Mouse (Mus musculus) liver, embryonic 14.5 days (tissue): ENCODE results near the gene Elovl4. TPM values are rescaled to one million over a fixed set of nuclear protein-coding genes. Genes with fewer than 3 reads are reported as not detected.

ENCODE experiments used
- ATAC-seq: fragments of 200-750 bp; cut with Nextera tagmentation; 2 replicates; pipeline ENCODE4 v1.8.0; 2017; ENCODE audit warnings: moderate number of reproducible peaks, mild to moderate bottlenecking, moderate library complexity; ENCODE audit not compliant: insufficient read depth
- DNase-seq, 3 experiments: peaks; one replicate each; pipeline ENCODE4 v3.0.0-alpha.2; 2012 to 2013; ENCODE audit warnings: low read depth in 3 of 3, low spot score in 3 of 3
- H3K27ac ChIP-seq: fragments of 300-500 bp; sonication (generic); 2 replicates; pipeline ENCODE4 v1.5.1; 2014; ENCODE audit warnings: moderate library complexity, mild to moderate bottlenecking, control low read depth, inconsistent platforms
- H3K27me3 ChIP-seq: fragments of 300-500 bp; sonication (generic); 2 replicates; pipeline ENCODE4 v1.6.1; 2014; ENCODE audit warnings: mild to moderate bottlenecking, low read length, moderate library complexity; ENCODE audit not compliant: control insufficient read depth, insufficient read depth
- H3K36me3 ChIP-seq: fragments of 300-500 bp; sonication (generic); replicated peaks from 2 replicates; pipeline ENCODE4 v1.6.1; 2014; ENCODE audit warnings: low read depth; ENCODE audit not compliant: control insufficient read depth, insufficient read depth
- H3K4me1 ChIP-seq, 2 experiments: fragments of 200-500 bp in 1 of 2; fragments of 300-500 bp in 1 of 2; sonication (generic) in 1 of 2; replicated peaks; 2 replicates each; pipeline ENCODE4 v1.6.1; 2012 to 2014; ENCODE audit warnings: antibody characterized with exemption in 1 of 2, inconsistent platforms in 1 of 2, low read length in 1 of 2; ENCODE audit not compliant: control insufficient read depth in 2 of 2, insufficient read depth in 2 of 2
- H3K4me2 ChIP-seq: fragments of 300-500 bp; sonication (generic); 2 replicates; pipeline ENCODE4 v1.6.1; 2014; ENCODE audit warnings: low read depth, mild to moderate bottlenecking, control low read depth, moderate library complexity
- H3K4me3 ChIP-seq, 2 experiments: fragments of 200-500 bp in 1 of 2; fragments of 300-500 bp in 1 of 2; sonication (generic) in 1 of 2; 2 replicates each; pipeline ENCODE4 v1.5.1; 2012 to 2014; ENCODE audit warnings: low read depth in 2 of 2, low read length in 2 of 2, mild to moderate bottlenecking in 2 of 2, control low read depth in 1 of 2, inconsistent platforms in 1 of 2, moderate library complexity in 1 of 2; ENCODE audit not compliant: insufficient read depth in 1 of 2
- H3K9ac ChIP-seq: fragments of 300-500 bp; sonication (generic); replicated peaks from 2 replicates; pipeline ENCODE4 v1.6.1; 2014; ENCODE audit warnings: mild to moderate bottlenecking, control low read depth, moderate library complexity
- H3K9me3 ChIP-seq: fragments of 300-500 bp; sonication (generic); 2 replicates; pipeline ENCODE4 v1.6.1; 2016; ENCODE audit warnings: low read length, mixed read lengths; ENCODE audit not compliant: control insufficient read depth
- CTCF ChIP-seq: IDR thresholded peaks from 2 replicates; pipeline ENCODE4 v1.5.1; 2016; ENCODE audit warnings: antibody characterized with exemption, low read depth, control low read depth
- EP300 ChIP-seq: IDR thresholded peaks from 2 replicates; pipeline ENCODE4 v1.6.1; 2016; ENCODE audit warnings: antibody characterized with exemption, low read depth
- WGBS: fragments of 180-500 bp; shearing (Covaris S2); extraction: QIAGEN DNeasy Blood & Tissue Kit; methylation state at CpG from one replicate; pipeline ENCODE4 v1.1.7; 2014; ENCODE audit not compliant: insufficient replicate concordance; 5-methylcytosine and 5-hydroxymethylcytosine counted together
- polyA plus RNA-seq, 2 experiments: library from polyadenylated mRNA; depleted of rRNA in 1 of 2; stranded (reverse) in 1 of 2; unstranded in 1 of 2; fragments of >200 nt; fragmentation: Nextera tagmentation in 1 of 2; extraction: Ambion mirVana in 1 of 2; gene quantifications; 2 replicates each; pipeline versions ENCODE4 v1.2.1 to v1.2.3; 2012 to 2014

Elovl4 gene
- polyA plus RNA-seq, 2 experiments = 0.02 to 0.15 TPM

DNA sequence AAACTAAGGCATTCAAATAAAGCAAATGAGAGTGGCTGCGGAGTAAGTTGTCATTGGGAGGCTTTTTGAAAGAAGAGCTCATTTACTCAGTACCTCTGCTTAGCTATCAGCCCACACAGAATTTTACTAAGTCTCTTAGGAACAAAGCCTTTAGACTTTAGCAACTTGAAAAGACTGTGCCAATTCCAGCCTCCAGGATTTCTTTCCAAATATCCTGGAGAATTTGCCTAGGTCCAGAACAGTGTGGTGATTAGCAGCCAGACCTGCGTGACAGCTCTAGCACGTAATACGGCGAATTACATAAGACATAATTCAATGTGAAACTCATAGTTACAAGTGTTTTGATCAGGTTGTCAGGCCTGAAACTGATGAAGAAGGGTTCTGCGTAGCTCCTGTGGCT lies 16.8 kb downstream of the Elovl4 start:
- no peaks in the 10 kb centered on the region for H3K9me3 ChIP-seq
- no peak overlapping the region for H3K9ac ChIP-seq
- DNase-seq (no peak), ATAC-seq (no peak)
- no peaks in the 10 kb centered on the region for H3K36me3 ChIP-seq
- 79% methylated on average over 6 of the region's 6 CpGs for WGBS
- no peak overlapping the region for H3K4me3 ChIP-seq
- TF ChIP-seq CTCF = no peak
- no peak for TF ChIP-seq EP300
- no peaks in the 10 kb centered on the region for H3K4me1 ChIP-seq
- no peak overlapping the region for H3K27ac ChIP-seq
- H3K4me2 ChIP-seq = no peak overlapping the region
- H3K27me3 ChIP-seq = no peaks in the 10 kb centered on the region

DNA sequence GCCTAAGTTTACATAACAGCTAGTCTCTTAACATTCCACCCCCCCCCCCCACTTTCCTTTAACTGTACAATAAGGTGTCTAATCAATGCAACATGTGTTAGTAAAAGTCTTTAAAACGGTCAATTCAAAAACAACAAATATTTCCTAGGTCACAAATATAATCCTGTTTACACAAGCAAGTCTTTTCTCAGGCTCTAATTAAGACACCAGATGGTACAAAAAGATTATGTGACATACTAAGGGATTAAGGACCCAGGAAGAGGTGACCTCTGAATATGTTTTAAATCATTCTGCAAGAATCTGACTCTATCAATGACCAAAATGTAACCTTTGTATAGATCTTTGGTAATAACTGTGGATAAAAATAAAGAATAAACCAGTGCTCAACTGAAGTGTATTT lies 20.6 kb downstream of the Elovl4 start:
- H3K9ac ChIP-seq = no peak overlapping the region
- H3K36me3 ChIP-seq = no peaks in the 10 kb centered on the region
- no peak overlapping the region for H3K27ac ChIP-seq
- ATAC-seq = no peak
- DNase-seq = no peak
- H3K27me3 ChIP-seq = no peaks in the 10 kb centered on the region
- H3K9me3 ChIP-seq = no peaks in the 10 kb centered on the region
- H3K4me3 ChIP-seq = no peak overlapping the region
- no peaks in the 10 kb centered on the region for H3K4me1 ChIP-seq
- 45% methylated on average over 1 of the region's 1 CpGs for WGBS
- TF ChIP-seq EP300 (no peak), CTCF (no peak)
- no peak overlapping the region for H3K4me2 ChIP-seq

DNA sequence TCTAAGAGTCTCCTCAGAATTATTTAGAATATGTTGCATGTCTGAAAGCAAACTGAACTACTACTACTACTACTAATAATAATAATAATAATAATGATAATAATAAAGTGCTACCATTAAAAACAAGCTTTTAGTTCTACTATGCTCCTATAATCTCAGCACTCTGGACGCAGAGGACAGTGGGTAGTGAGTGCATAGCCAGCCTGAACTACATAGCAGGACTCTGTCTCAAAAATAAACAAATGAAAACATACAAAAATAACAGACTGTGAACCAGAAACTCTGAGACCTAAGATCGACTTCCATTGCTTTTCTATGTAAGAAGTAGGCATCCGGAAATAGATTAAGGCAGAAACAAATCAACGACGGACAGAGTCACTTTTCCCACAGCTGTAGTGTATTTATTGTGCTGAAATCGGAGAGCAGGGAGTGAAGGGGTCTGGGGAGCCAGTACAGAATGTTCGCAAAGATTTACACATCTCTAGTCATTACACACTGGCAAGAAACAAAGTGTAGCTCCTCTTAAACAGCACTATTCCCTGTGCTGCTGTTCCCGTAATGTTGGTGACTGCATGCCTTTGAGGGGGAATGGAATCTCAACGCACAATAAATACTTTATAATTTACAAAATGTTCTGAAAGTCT lies 27.6 kb downstream of the Elovl4 start:
- Histone ChIP-seq H3K9ac (no peak overlapping the region), H3K9me3 (no peaks in the 10 kb centered on the region), H3K4me3 (no peak overlapping the region), H3K36me3 (no peaks in the 10 kb centered on the region), H3K27me3 (no peaks in the 10 kb centered on the region), H3K4me1 (no peaks in the 10 kb centered on the region), H3K27ac (no peak overlapping the region), H3K4me2 (no peak overlapping the region)
- TF ChIP-seq EP300 (no peak), CTCF (no peak)
- DNase-seq (no peak), ATAC-seq (no peak)
- 69% methylated on average over 9 of the region's 9 CpGs for WGBS

DNA sequence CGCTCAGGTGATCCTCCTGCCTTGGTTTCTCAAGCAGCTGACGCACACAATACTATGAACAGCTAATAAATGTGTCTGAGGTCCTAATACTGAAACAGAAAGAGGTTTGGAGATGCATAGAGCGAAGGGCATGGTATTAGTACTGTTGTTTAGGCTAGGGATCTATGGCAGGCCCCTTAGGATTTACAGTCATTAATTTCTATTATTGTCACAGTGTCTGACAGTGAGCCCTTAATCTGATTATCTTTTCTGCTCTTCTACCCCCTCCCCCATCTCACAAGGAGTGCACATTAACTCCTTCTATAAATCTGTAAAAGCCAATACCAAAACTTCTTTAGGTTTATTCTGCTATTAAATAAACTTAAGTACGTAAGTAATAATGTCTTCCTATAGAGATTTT lies 44.8 kb downstream of the Elovl4 start:
- WGBS = 69% methylated on average over 4 of the region's 4 CpGs
- Histone ChIP-seq H3K27me3 (no peaks in the 10 kb centered on the region), H3K9me3 (no peaks in the 10 kb centered on the region), H3K36me3 (no peaks in the 10 kb centered on the region), H3K4me2 (no peak overlapping the region), H3K27ac (no peak overlapping the region), H3K4me3 (no peak overlapping the region), H3K9ac (no peak overlapping the region), H3K4me1 (no peaks in the 10 kb centered on the region)
- DNase-seq (no peak), ATAC-seq (no peak)
- no peak for TF ChIP-seq CTCF
- TF ChIP-seq EP300 = no peak

DNA sequence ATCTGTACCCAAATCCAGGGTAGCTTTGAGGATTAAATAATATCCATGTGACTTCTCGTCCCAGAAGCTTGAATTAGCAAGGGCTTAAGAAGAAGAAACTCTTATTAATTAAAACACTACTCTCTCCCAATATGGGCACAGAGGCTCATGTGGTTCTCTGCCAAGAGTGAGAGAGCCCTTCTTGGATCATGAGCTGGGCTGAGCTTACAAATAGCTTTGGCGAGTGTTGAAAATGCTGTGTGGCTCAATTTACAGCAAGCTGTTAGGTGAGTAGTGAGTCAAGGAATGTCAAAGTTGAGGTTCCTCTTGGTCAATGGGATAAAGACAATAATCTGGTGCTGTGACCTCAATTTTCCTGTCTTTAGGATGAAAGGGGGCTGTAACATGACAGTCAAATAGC lies 74.2 kb downstream of the Elovl4 start:
- DNase-seq (no peak), ATAC-seq (no peak)
- 71% methylated on average over 2 of the region's 2 CpGs for WGBS
- Histone ChIP-seq H3K4me1 (no peaks in the 10 kb centered on the region; a peak in 1 of 4 replicates), H3K9ac (no peak overlapping the region), H3K4me3 (no peak overlapping the region), H3K27ac (no peak overlapping the region), H3K36me3 (no peaks in the 10 kb centered on the region), H3K4me2 (no peak overlapping the region), H3K9me3 (no peaks in the 10 kb centered on the region), H3K27me3 (no peaks in the 10 kb centered on the region)
- TF ChIP-seq EP300 = no peak
- no peak for TF ChIP-seq CTCF
